Mouse (Mus musculus) lung, embryonic 15.5 days (tissue): ENCODE data around the gene Slit3. TPM values are rescaled to one million over a fixed set of nuclear protein-coding genes. Genes with fewer than 3 reads are reported as not detected.

ENCODE experiments used
- ATAC-seq: fragments of 200-750 bp; cut with Nextera tagmentation; 2 replicates; pipeline ENCODE4 v1.8.0; 2017; ENCODE audit warnings: moderate number of reproducible peaks, borderline replicate concordance; ENCODE audit not compliant: low FRiP score, low TSS enrichment; ENCODE audit errors: extremely low read depth
- H3K27ac ChIP-seq: fragments of 300-500 bp; sonication (generic); 2 replicates; pipeline ENCODE4 v1.5.1; 2015; ENCODE audit warnings: moderate library complexity, mild to moderate bottlenecking, inconsistent platforms
- H3K27me3 ChIP-seq: fragments of 300-500 bp; sonication (generic); 2 replicates; pipeline ENCODE4 v1.6.1; 2015; ENCODE audit warnings: inconsistent platforms
- H3K36me3 ChIP-seq: fragments of 300-500 bp; sonication (generic); 2 replicates; pipeline ENCODE4 v1.6.1; 2015; ENCODE audit warnings: inconsistent platforms
- H3K4me1 ChIP-seq: fragments of 300-500 bp; sonication (generic); 2 replicates; pipeline ENCODE4 v1.6.1; 2015; ENCODE audit warnings: inconsistent platforms
- H3K4me2 ChIP-seq: fragments of 300-500 bp; sonication (generic); 2 replicates; pipeline ENCODE4 v1.6.1; 2015; ENCODE audit warnings: inconsistent platforms, mild to moderate bottlenecking, moderate library complexity
- H3K4me3 ChIP-seq: fragments of 300-500 bp; sonication (generic); 2 replicates; pipeline ENCODE4 v1.5.1; 2015; ENCODE audit warnings: mild to moderate bottlenecking, inconsistent platforms
- H3K9ac ChIP-seq: fragments of 300-500 bp; sonication (generic); 2 replicates; pipeline ENCODE4 v1.6.1; 2015; ENCODE audit warnings: inconsistent platforms
- H3K9me3 ChIP-seq: fragments of 300-500 bp; sonication (generic); 2 replicates; pipeline ENCODE4 v1.6.1; 2016; ENCODE audit warnings: inconsistent platforms
- WGBS: fragments of 180-500 bp; shearing (Covaris S2); methylation state at CpG from one replicate; pipeline ENCODE4 v1.1.7; 2015; 5-methylcytosine and 5-hydroxymethylcytosine counted together
- polyA plus RNA-seq: library from polyadenylated mRNA; unstranded; fragments of >200 nt; fragmentation: Nextera tagmentation; extraction: Ambion mirVana; gene quantifications from 2 replicates; pipeline ENCODE4 v1.2.1, GENCODE M21; 2015

The Slit3 gene
- polyA plus RNA-seq: 17.9 and 21.4 TPM in 2 replicates

- Histone ChIP-seq H3K36me3 (no peaks in the 10 kb centered on the region), H3K27me3 (peaks cover 48% of the 10 kb centered on the region), H3K4me1 (peaks cover 50% of the 10 kb centered on the region), H3K4me3 (peak within 1 kb of the TSS; percentile 67), H3K9ac (peak within 1 kb of the TSS; percentile 67), H3K9me3 (no peaks in the 10 kb centered on the region), H3K27ac (peak within 1 kb of the TSS; percentile 78), H3K4me2 (peak within 1 kb of the TSS; percentile 83)
- ATAC-seq: peak; percentile 82
- under 1% methylated on average over 59 of the region's 75 CpGs for WGBS
Observed at GRCm38 (mm10) chr11:35120894-35121610, at the start of gene Slit3. TSS of gene Slit3 (plus strand) at chr11:35121224.

GRCm38 (mm10) chr11:35071451-35071850 lies 49.6 kb upstream of the Slit3 start:
- H3K4me2 ChIP-seq: no peak overlapping the region
- no peaks in the 10 kb centered on the region for H3K9me3 ChIP-seq
- H3K4me1 ChIP-seq: no peaks in the 10 kb centered on the region
- no peaks in the 10 kb centered on the region for H3K36me3 ChIP-seq
- no peak overlapping the region for H3K9ac ChIP-seq
- H3K4me3 ChIP-seq: no peak overlapping the region
- no peaks in the 10 kb centered on the region for H3K27me3 ChIP-seq
- ATAC-seq: no peak
- WGBS: 86% methylated on average over 1 of the region's 1 CpGs
- H3K27ac ChIP-seq: no peak overlapping the region

- Histone ChIP-seq H3K4me1 (no peaks in the 10 kb centered on the region), H3K4me3 (no peak overlapping the region), H3K27me3 (no peaks in the 10 kb centered on the region), H3K27ac (no peak overlapping the region), H3K36me3 (no peaks in the 10 kb centered on the region), H3K4me2 (no peak overlapping the region), H3K9me3 (no peaks in the 10 kb centered on the region), H3K9ac (no peak overlapping the region)
- WGBS: 92% methylated on average over 7 of the region's 7 CpGs
- ATAC-seq: no peak
Observed at GRCm38 (mm10) chr11:35075411-35075810, 45.6 kb upstream of the Slit3 start.

GRCm38 (mm10) chr11:35080451-35081125 lies 40.4 kb upstream of the Slit3 start:
- no peak for ATAC-seq

GRCm38 (mm10) chr11:35082297-35082696 lies 38.7 kb upstream of the Slit3 start:
- H3K27ac ChIP-seq: no peak overlapping the region
- ATAC-seq: no peak
- H3K9me3 ChIP-seq: no peaks in the 10 kb centered on the region
- no peak overlapping the region for H3K9ac ChIP-seq
- no peak overlapping the region for H3K4me2 ChIP-seq
- no peaks in the 10 kb centered on the region for H3K4me1 ChIP-seq
- 80% methylated on average over 3 of the region's 3 CpGs for WGBS
- no peaks in the 10 kb centered on the region for H3K27me3 ChIP-seq
- no peak overlapping the region for H3K4me3 ChIP-seq
- no peaks in the 10 kb centered on the region for H3K36me3 ChIP-seq

More at GRCm38 (mm10) chr11:35080451-35081125, 40.4 kb upstream of the Slit3 start:
- H3K9me3 ChIP-seq: no peaks in the 10 kb centered on the region
- H3K4me3 ChIP-seq: no peak overlapping the region
- no peak overlapping the region for H3K27ac ChIP-seq
- no peak overlapping the region for H3K4me2 ChIP-seq
- no peak overlapping the region for H3K9ac ChIP-seq
- no peaks in the 10 kb centered on the region for H3K4me1 ChIP-seq
- H3K36me3 ChIP-seq: no peaks in the 10 kb centered on the region
- H3K27me3 ChIP-seq: no peaks in the 10 kb centered on the region
- WGBS: 56% methylated on average over 8 of the region's 8 CpGs

- Histone ChIP-seq H3K9me3 (no peaks in the 10 kb centered on the region), H3K9ac (no peak overlapping the region), H3K27ac (no peak overlapping the region), H3K4me2 (no peak overlapping the region), H3K4me3 (no peak overlapping the region), H3K36me3 (no peaks in the 10 kb centered on the region), H3K4me1 (no peaks in the 10 kb centered on the region), H3K27me3 (no peaks in the 10 kb centered on the region)
- 64% methylated on average over 6 of the region's 6 CpGs for WGBS
- no peak for ATAC-seq
Observed at GRCm38 (mm10) chr11:35083049-35083448, 38.0 kb upstream of the Slit3 start.

GRCm38 (mm10) chr11:35085351-35085750 lies 35.7 kb upstream of the Slit3 start:
- 66% methylated on average over 11 of the region's 11 CpGs for WGBS
- Histone ChIP-seq H3K36me3 (no peaks in the 10 kb centered on the region), H3K9me3 (no peaks in the 10 kb centered on the region), H3K9ac (no peak overlapping the region), H3K27me3 (no peaks in the 10 kb centered on the region), H3K4me1 (no peaks in the 10 kb centered on the region), H3K4me2 (no peak overlapping the region), H3K27ac (no peak overlapping the region), H3K4me3 (no peak overlapping the region)
- no peak for ATAC-seq

GRCm38 (mm10) chr11:35086029-35086428 lies 35.0 kb upstream of the Slit3 start:
- no peak overlapping the region for H3K4me2 ChIP-seq
- no peaks in the 10 kb centered on the region for H3K4me1 ChIP-seq
- no peak for ATAC-seq
- no peak overlapping the region for H3K4me3 ChIP-seq
- H3K9ac ChIP-seq: no peak overlapping the region
- 45% methylated on average over 5 of the region's 5 CpGs for WGBS
- H3K9me3 ChIP-seq: no peaks in the 10 kb centered on the region
- no peaks in the 10 kb centered on the region for H3K36me3 ChIP-seq
- H3K27ac ChIP-seq: no peak overlapping the region
- no peaks in the 10 kb centered on the region for H3K27me3 ChIP-seq

- 68% methylated on average over 2 of the region's 2 CpGs for whole genome bisulfite sequencing
- no peak overlapping the region for H3K27ac ChIP-seq
- no peaks in the 10 kb centered on the region for H3K36me3 ChIP-seq
- no peaks in the 10 kb centered on the region for H3K9me3 ChIP-seq
- no peak overlapping the region for H3K9ac ChIP-seq
- no peak overlapping the region for H3K4me3 ChIP-seq
- H3K4me2 ChIP-seq: no peak overlapping the region
- no peak for ATAC-seq
- H3K27me3 ChIP-seq: no peaks in the 10 kb centered on the region
- H3K4me1 ChIP-seq: no peaks in the 10 kb centered on the region
Observed at GRCm38 (mm10) chr11:35087454-35087853, 33.6 kb upstream of the Slit3 start.

GRCm38 (mm10) chr11:35088136-35088535 lies 32.9 kb upstream of the Slit3 start:
- Histone ChIP-seq H3K27me3 (no peaks in the 10 kb centered on the region), H3K4me2 (no peak overlapping the region), H3K36me3 (no peaks in the 10 kb centered on the region), H3K9ac (no peak overlapping the region), H3K9me3 (no peaks in the 10 kb centered on the region), H3K4me1 (no peaks in the 10 kb centered on the region), H3K27ac (no peak overlapping the region), H3K4me3 (no peak overlapping the region)
- no peak for ATAC-seq
- WGBS: 76% methylated on average over 1 of the region's 1 CpGs

- H3K27me3 ChIP-seq: no peaks in the 10 kb centered on the region
- ATAC-seq: no peak
- no peaks in the 10 kb centered on the region for H3K9me3 ChIP-seq
- H3K27ac ChIP-seq: no peak overlapping the region
- H3K4me1 ChIP-seq: no peaks in the 10 kb centered on the region
- H3K4me3 ChIP-seq: no peak overlapping the region
- no peak overlapping the region for H3K4me2 ChIP-seq
- 60% methylated on average over 13 of the region's 13 CpGs for WGBS
- no peak overlapping the region for H3K9ac ChIP-seq
- no peaks in the 10 kb centered on the region for H3K36me3 ChIP-seq
Observed at GRCm38 (mm10) chr11:35090629-35091335, 30.2 kb upstream of the Slit3 start.

- H3K4me1 ChIP-seq: no peaks in the 10 kb centered on the region
- no peaks in the 10 kb centered on the region for H3K36me3 ChIP-seq
- WGBS: 53% methylated on average over 5 of the region's 5 CpGs
- H3K9me3 ChIP-seq: no peaks in the 10 kb centered on the region
- H3K4me2 ChIP-seq: no peak overlapping the region
- H3K4me3 ChIP-seq: no peak overlapping the region
- no peak for ATAC-seq
- H3K9ac ChIP-seq: no peak overlapping the region
- no peak overlapping the region for H3K27ac ChIP-seq
- H3K27me3 ChIP-seq: no peaks in the 10 kb centered on the region
Observed at GRCm38 (mm10) chr11:35096538-35096937, 24.5 kb upstream of the Slit3 start.
